Mouse (Mus musculus) liver, postnatal 0 days (tissue): Measurements from ENCODE around the gene Arhgap25.

ENCODE experiments used
- CTCF ChIP-seq: sonication (generic); IDR thresholded peaks from 2 replicates; pipeline ENCODE4 v1.5.1; 2016; ENCODE audit warnings: antibody characterized with exemption, low read depth
- EP300 ChIP-seq: IDR thresholded peaks from 2 replicates; pipeline ENCODE4 v1.6.1; 2016; ENCODE audit warnings: antibody characterized with exemption, low read depth, mild to moderate bottlenecking

DNA sequence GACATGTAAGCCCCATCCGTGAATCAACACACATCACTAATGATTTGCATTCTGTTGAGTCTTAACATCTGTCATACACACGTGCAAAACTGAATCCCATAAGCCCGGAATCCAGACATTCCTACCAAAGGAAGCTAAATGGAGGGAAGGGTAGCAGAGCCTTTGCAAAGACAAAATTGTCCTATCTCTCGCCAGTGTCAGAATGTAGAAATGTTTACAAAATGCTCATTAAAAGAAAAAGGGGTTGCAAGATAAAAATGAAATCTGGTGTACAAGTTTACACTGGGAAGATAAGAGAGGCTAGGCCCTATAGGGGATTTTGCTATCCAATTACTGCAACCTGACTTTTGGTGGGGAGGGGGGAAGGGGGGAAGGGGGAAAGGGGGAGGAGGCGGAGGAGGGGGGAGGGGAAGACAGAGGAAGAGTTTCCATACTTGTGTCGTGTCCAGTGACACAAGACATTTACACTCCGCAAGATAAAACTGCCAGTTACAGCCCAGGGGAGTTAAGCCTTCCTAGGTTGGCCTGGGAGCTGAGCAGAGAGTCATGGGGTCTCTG lies 104.5 kb downstream of the Arhgap25 start, which contains the start of gene Bmp10:
- TF ChIP-seq CTCF (no peak), EP300 (no peak)
